Mouse (Mus musculus): Measurements from ENCODE around the gene Smug1. TPM values are rescaled to one million over a fixed set of nuclear protein-coding genes. Genes with fewer than 3 reads are reported as not detected.

Smug1 gene
- polyA plus RNA-seq, 1 experiment, result 18.1 TPM

DNA sequence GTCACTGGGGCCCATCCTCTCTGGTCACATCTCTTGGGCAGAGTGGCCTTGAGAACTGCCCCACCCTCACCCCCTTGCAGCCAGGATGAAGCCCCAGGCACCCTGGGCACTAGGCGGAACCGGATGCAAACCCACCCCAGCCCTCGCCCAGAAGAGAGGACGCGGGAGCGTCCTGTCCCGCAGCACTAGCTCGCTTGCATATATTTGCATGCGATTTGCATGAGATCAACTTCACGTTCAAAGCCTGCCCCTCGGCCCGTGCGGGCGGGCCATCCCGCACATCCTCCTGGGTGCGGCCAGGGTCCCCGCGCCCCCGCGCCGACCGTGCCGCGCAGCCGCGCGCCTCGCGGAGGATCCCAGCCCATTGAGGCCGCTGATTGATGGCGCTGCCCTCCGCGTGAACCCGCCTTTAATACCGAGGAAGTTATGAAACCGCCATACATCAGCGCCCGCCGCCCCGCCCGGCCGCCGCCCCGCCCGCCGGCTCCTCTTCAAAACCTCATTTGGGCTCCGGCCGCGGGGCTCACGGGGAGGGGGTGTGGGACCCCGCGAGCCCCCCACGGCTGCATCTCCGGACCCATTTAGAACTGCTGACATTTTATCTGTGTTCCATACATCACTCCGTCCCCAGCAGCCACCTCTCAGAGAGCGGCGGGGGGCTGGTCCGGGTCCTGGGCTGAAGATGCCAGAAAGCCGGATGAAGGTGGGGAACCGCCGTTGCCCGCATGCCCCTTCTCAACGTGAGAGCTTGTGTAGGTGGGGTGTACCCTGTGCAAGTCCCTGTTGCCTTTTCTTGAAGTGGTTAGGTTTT, 2.1 kb upstream of the Smug1 start:
- peak; percentile 50 for DNase-seq
- Histone ChIP-seq H3K4me1 (ENCODE audit: control insufficient read depth, insufficient read depth, low read length) (peaks cover 6% of the 10 kb centered on the region), H3K4me3 (replicated peaks; ENCODE audit: extremely low read depth, low read depth, low read length) (peak overlapping the region; percentile 55)
- under 1% methylated on average over 63 of the region's 63 CpGs for WGBS
- no peak for TF ChIP-seq POLR2A (IDR thresholded peaks at IDR 0.05; ENCODE audit: borderline replicate concordance, extremely low read depth, low read depth, low read length)
- no peak for TF ChIP-seq CTCF (IDR thresholded peaks at IDR 0.05; ENCODE audit: insufficient read depth, low read length)

GRCm38 (mm10) chr15:103167786-103168185, 894 bp upstream of the Smug1 start:
- Histone ChIP-seq H3K4me1 (ENCODE audit: control insufficient read depth, insufficient read depth, low read length) (peaks cover 6% of the 10 kb centered on the region), H3K4me3 (replicated peaks; ENCODE audit: extremely low read depth, low read depth, low read length) (no peak overlapping the region)
- 49% methylated on average over 3 of the region's 3 CpGs for WGBS
- TF ChIP-seq POLR2A (IDR thresholded peaks at IDR 0.05; ENCODE audit: borderline replicate concordance, extremely low read depth, low read depth, low read length) (no peak), CTCF (IDR thresholded peaks at IDR 0.05; ENCODE audit: insufficient read depth, low read length) (no peak)
- DNase-seq, result no peak

- Histone ChIP-seq H3K4me1 (ENCODE audit: control insufficient read depth, insufficient read depth, low read length) (peaks cover 6% of the 10 kb centered on the region), H3K4me3 (replicated peaks; ENCODE audit: extremely low read depth, low read depth, low read length) (no peak overlapping the region)
- TF ChIP-seq POLR2A (IDR thresholded peaks at IDR 0.05; ENCODE audit: borderline replicate concordance, extremely low read depth, low read depth, low read length) (no peak), CTCF (IDR thresholded peaks at IDR 0.05; ENCODE audit: insufficient read depth, low read length) (no peak)
- 44% methylated on average over 5 of the region's 5 CpGs for WGBS
- DNase-seq, result no peak
These were observed 968 bp downstream of the Smug1 start for GRCm38 (mm10) chr15:103165924-103166323.

DNA sequence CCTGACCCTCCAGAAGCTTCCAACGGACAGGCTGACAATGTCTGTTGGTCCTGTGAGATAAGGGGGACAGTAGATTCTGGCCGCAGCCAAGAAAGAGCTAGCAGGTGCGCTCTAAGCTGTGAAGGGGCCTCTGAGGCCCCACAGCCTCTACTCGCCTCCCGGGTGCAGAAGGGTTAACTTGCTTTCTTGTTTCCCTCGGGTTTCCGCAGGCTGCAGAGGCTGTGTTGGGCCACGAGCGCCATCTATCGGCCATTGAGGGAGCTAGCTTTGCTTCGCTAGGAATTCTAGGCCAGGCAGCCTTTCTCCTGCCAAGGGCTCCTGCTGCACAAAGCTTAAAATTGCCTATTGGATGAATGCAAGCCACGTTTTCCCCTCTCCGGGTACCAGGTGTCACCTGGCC, 1.5 kb downstream of the Smug1 start:
- peaks cover 6% of the 10 kb centered on the region for H3K4me1 ChIP-seq (ENCODE audit: control insufficient read depth, insufficient read depth, low read length)
- peak; percentile 79 for DNase-seq
- TF ChIP-seq CTCF (IDR thresholded peaks at IDR 0.05; ENCODE audit: insufficient read depth, low read length) (peak; percentile 80), POLR2A (IDR thresholded peaks at IDR 0.05; ENCODE audit: borderline replicate concordance, extremely low read depth, low read depth, low read length) (no peak)
- H3K4me3 ChIP-seq (replicated peaks; ENCODE audit: extremely low read depth, low read depth, low read length), result no peak overlapping the region
- WGBS, result under 1% methylated on average over 13 of the region's 13 CpGs

GRCm38 (mm10) chr15:103163182-103163919, 3.5 kb downstream of the Smug1 start:
- Histone ChIP-seq H3K4me1 (ENCODE audit: control insufficient read depth, insufficient read depth, low read length) (no peaks in the 10 kb centered on the region; the same call in 1 of the 2 replicates), H3K4me3 (replicated peaks; ENCODE audit: extremely low read depth, low read depth, low read length) (peak overlapping the region; percentile 82)
- 9% methylated on average over 25 of the region's 25 CpGs for WGBS
- TF ChIP-seq POLR2A (IDR thresholded peaks at IDR 0.05; ENCODE audit: borderline replicate concordance, extremely low read depth, low read depth, low read length) (peak; percentile 68; the same call in 1 of the 2 replicates), CTCF (IDR thresholded peaks at IDR 0.05; ENCODE audit: insufficient read depth, low read length) (no peak)
- peak; percentile 81 for DNase-seq

DNA sequence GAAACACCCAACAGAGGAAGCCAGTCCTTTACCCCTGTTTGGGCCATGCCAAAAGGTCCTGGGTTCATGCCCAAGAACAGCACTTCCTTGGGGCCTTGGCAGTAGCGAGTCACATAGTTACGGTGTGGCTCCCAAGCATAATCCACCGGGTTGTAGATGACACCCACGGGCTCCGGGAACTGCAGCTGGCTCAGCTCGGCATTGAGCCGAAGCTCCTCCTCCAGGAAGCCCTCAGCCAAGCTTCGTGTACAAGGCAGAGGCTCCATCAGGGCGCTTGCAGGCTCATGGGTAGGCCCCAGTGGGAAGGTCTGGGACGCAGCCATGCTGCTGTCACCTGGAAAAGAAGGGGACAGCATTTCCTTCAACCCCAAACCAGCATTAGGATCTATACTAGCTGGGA, 9.3 kb downstream of the Smug1 start:
- no peaks in the 10 kb centered on the region; the same call in 1 of the 2 replicates for H3K4me1 ChIP-seq (ENCODE audit: control insufficient read depth, insufficient read depth, low read length)
- H3K4me3 ChIP-seq (replicated peaks; ENCODE audit: extremely low read depth, low read depth, low read length), result no peak overlapping the region
- TF ChIP-seq POLR2A (IDR thresholded peaks at IDR 0.05; ENCODE audit: borderline replicate concordance, extremely low read depth, low read depth, low read length) (no peak), CTCF (IDR thresholded peaks at IDR 0.05; ENCODE audit: insufficient read depth, low read length) (no peak)
- DNase-seq, result no peak
- WGBS, result 76% methylated on average over 10 of the region's 10 CpGs

- 76% methylated on average over 7 of the region's 7 CpGs for WGBS
- no peak for DNase-seq
- H3K4me3 ChIP-seq (replicated peaks; ENCODE audit: extremely low read depth, low read depth, low read length), result no peak overlapping the region
- TF ChIP-seq CTCF (IDR thresholded peaks at IDR 0.05; ENCODE audit: insufficient read depth, low read length) (no peak), POLR2A (IDR thresholded peaks at IDR 0.05; ENCODE audit: borderline replicate concordance, extremely low read depth, low read depth, low read length) (no peak)
- no peaks in the 10 kb centered on the region for H3K4me1 ChIP-seq (ENCODE audit: control insufficient read depth, insufficient read depth, low read length)
These were observed 10.0 kb downstream of the Smug1 start for GRCm38 (mm10) chr15:103156890-103157289.

- TF ChIP-seq POLR2A (IDR thresholded peaks at IDR 0.05; ENCODE audit: borderline replicate concordance, extremely low read depth, low read depth, low read length), result no peak
- no peak for TF ChIP-seq CTCF (IDR thresholded peaks at IDR 0.05; ENCODE audit: insufficient read depth, low read length)
- WGBS, result 68% methylated on average over 32 of the region's 32 CpGs
These were observed 11.2 kb downstream of the Smug1 start for GRCm38 (mm10) chr15:103155366-103156321.

More at GRCm38 (mm10) chr15:103155366-103156321, 11.2 kb downstream of the Smug1 start:
- DNase-seq, result no peak
- Histone ChIP-seq H3K4me1 (ENCODE audit: control insufficient read depth, insufficient read depth, low read length) (no peaks in the 10 kb centered on the region), H3K4me3 (replicated peaks; ENCODE audit: extremely low read depth, low read depth, low read length) (no peak overlapping the region)

All from lung, adult 2 months (tissue).